Comparison of ENCODE assay signal across 8 mouse cellular contexts in the genomic region with DNA sequence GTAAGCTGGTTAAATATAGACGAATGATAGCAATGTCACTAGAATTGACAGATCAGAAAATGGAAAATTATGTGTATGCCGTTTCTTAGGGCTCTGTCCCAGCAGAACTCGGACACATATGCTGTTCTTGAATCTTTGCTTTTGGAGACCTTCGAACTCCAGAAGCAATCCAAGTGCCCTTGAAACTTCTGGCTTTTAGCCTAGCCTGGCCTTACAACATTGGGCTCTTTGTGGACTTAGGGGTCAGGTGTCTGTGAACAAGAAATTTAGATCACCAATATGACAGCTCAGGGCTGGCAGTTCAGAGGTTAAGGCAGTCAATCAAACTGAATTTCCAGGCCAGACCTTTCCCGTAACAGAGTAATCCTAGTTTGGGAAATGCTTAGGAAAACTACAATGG. TPM values are rescaled to one million over a fixed set of nuclear protein-coding genes. Genes with fewer than 3 reads are reported as not detected.
A peak's percentile ranks its signal among the peaks of the same experiment; 100 is the strongest.
DNase-seq lines count a peak whose midpoint lies in the region; ATAC-seq and TF ChIP-seq lines count a peak whose summit lies in the region.

No protein-coding gene starts in this region.

- H3K9ac ChIP-seq in CH12.LX (ENCODE audit: insufficient read depth, low read depth) = no peak overlapping the region
- H3K9ac ChIP-seq in hindbrain, embryonic 11.5 days (ENCODE audit: low read depth, low read length) = no peak overlapping the region
- H3K9ac ChIP-seq in liver, embryonic 15.5 days = peak overlapping the region; percentile 80

- in situ Hi-C loops in CH12.LX (cut with MboI; ENCODE audit: low pct_ligation_motif_present, low pct_unique_long_range_greater_than_20kb, low sequenced_read_pairs) = loop anchor here (5.0 kb wide), 1 partner anchor 37 kb away; no protein-coding TSS in a partner anchor

- H3K36me3 ChIP-seq in CH12.LX (replicated peaks in 1 of 2; ENCODE audit: control insufficient read depth in 1 of 2, insufficient read depth in 1 of 2, low read length in 1 of 2) = peaks cover 0 to 6% of the 10 kb centered on the region in 2 experiments
- no peaks in the 10 kb centered on the region for H3K36me3 ChIP-seq in hindbrain, embryonic 11.5 days (ENCODE audit: control insufficient read depth, insufficient read depth, low read length)
- H3K36me3 ChIP-seq in liver, embryonic 15.5 days (replicated peaks) = no peaks in the 10 kb centered on the region

- no peak overlapping the region for H3K4me3 ChIP-seq in CH12.LX (replicated peaks in 1 of 3; ENCODE audit: low read depth in 2 of 3, low read length in 2 of 3, poor library complexity in 1 of 3)
- H3K4me3 ChIP-seq in hindbrain, embryonic 11.5 days (ENCODE audit: low read depth, low read length) = peak overlapping the region; percentile 79
- H3K4me3 ChIP-seq in liver, embryonic 15.5 days (replicated peaks) = peak overlapping the region; percentile 76

- dilution Hi-C loops in CH12.LX (cut with MboI; ENCODE audit: extremely low pct_ligation_motif_present, extremely low pct_unique_long_range_greater_than_20kb, low sequenced_read_pairs) = no loop called here

- WGBS in hindbrain, embryonic 11.5 days = 68% methylated on average over 5 of the region's 5 CpGs
- WGBS in liver, embryonic 15.5 days (ENCODE audit: insufficient replicate concordance) = 57% methylated on average over 5 of the region's 5 CpGs

- peaks cover 5 to 31% of the 10 kb centered on the region in 2 experiments for H3K4me1 ChIP-seq in CH12.LX (ENCODE audit: control insufficient read depth in 1 of 2, insufficient read depth in 2 of 2)
- H3K4me1 ChIP-seq in hindbrain, embryonic 11.5 days (replicated peaks; ENCODE audit: control insufficient read depth, insufficient read depth, low read length) = peaks cover 2% of the 10 kb centered on the region; the same call in 1 of the 2 replicates
- peaks cover 36% of the 10 kb centered on the region for H3K4me1 ChIP-seq in liver, embryonic 15.5 days (replicated peaks)

- no peaks in the 10 kb centered on the region for H3K79me2 ChIP-seq in CH12.LX (replicated peaks; ENCODE audit: control insufficient read depth, extremely low read depth, insufficient read depth, poor library complexity, severe bottlenecking)

- H3K27me3 ChIP-seq in CH12.LX (replicated peaks) = no peaks in the 10 kb centered on the region
- H3K27me3 ChIP-seq in hindbrain, embryonic 11.5 days (ENCODE audit: control insufficient read depth, insufficient read depth, low read length) = no peaks in the 10 kb centered on the region
- no peaks in the 10 kb centered on the region for H3K27me3 ChIP-seq in liver, embryonic 15.5 days

- DNase-seq in adrenal gland, adult 8-10 months = peak; percentile 74
- no peak for DNase-seq in adrenal gland, postnatal 4 days (ENCODE audit: low spot score in 2 of 2)
- no peak for DNase-seq in CH12.LX (ENCODE audit: extremely low read depth)
- DNase-seq in hindbrain, embryonic 11.5 days (ENCODE audit: low spot score) = no peak
- no peak for DNase-seq in Muller cell, postnatal 12 days (ENCODE audit: inconsistent ontology term)
- DNase-seq in layer of hippocampus, adult 8-10 months (ENCODE audit: low spot score in 2 of 2) = no peak
- DNase-seq in c-Kit-positive CD71-positive TER-119-positive erythroid progenitor cells, embryonic 14.5 days (ENCODE audit: low spot score) = no peak

- no peak for TF ChIP-seq EP300 in CH12.LX (IDR thresholded peaks at IDR 0.05; ENCODE audit: low read length)

- TF ChIP-seq CTCF in CH12.LX (conservative IDR thresholded peaks at IDR 0.05 in 1 of 2, IDR thresholded peaks at IDR 0.05 in 1 of 2; ENCODE audit: low read depth in 2 of 2, low read length in 2 of 2) = no peak

- no peak for TF ChIP-seq RAD21 in CH12.LX (IDR thresholded peaks at IDR 0.05; ENCODE audit: low read depth, low read length)

- no peaks in the 10 kb centered on the region for H3K9me3 ChIP-seq in CH12.LX (replicated peaks; ENCODE audit: low read length)
- no peaks in the 10 kb centered on the region for H3K9me3 ChIP-seq in hindbrain, embryonic 11.5 days (ENCODE audit: control insufficient read depth, low read length)
- no peaks in the 10 kb centered on the region for H3K9me3 ChIP-seq in liver, embryonic 15.5 days (replicated peaks)

- ATAC-seq in hindbrain, embryonic 11.5 days (ENCODE audit: low FRiP score) = no peak
- ATAC-seq in liver, embryonic 15.5 days (ENCODE audit: insufficient read depth) = no peak

- H3K27ac ChIP-seq in CH12.LX (ENCODE audit: insufficient read depth, low read depth) = no peak overlapping the region
- H3K27ac ChIP-seq in hindbrain, embryonic 11.5 days (ENCODE audit: low read depth, low read length) = no peak overlapping the region
- H3K27ac ChIP-seq in liver, embryonic 15.5 days (replicated peaks) = 0 out of 2 replicates have a peak overlapping the region, but pooled peaks have one; percentile 92

- peak overlapping the region; percentile 24; the same call in 1 of the 2 replicates for H3K4me2 ChIP-seq in CH12.LX (ENCODE audit: insufficient read depth, low read depth, poor library complexity, severe bottlenecking)
- H3K4me2 ChIP-seq in hindbrain, embryonic 11.5 days (replicated peaks; ENCODE audit: low read depth, low read length) = peak overlapping the region; percentile 89
- H3K4me2 ChIP-seq in liver, embryonic 15.5 days = peak overlapping the region; percentile 86

- TF ChIP-seq POLR2A in CH12.LX (IDR thresholded peaks at IDR 0.05; ENCODE audit: low read depth, low read length) = no peak

TF ChIP-seq in CH12.LX, 34 proteins besides CTCF, POLR2A, EP300 and RAD21:
- no peak for TF ChIP-seq MAFK (IDR thresholded peaks at IDR 0.05; ENCODE audit: insufficient replicate concordance, low read length)
- no peak for TF ChIP-seq ELF1 (IDR thresholded peaks at IDR 0.05; ENCODE audit: low read depth, low read length)
- TF ChIP-seq MEF2A (IDR thresholded peaks at IDR 0.05; ENCODE audit: borderline replicate concordance, low read depth, low read length) = no peak
- TF ChIP-seq KAT2A (IDR thresholded peaks at IDR 0.05; ENCODE audit: insufficient replicate concordance, low read length) = no peak
- TF ChIP-seq NELFE (IDR thresholded peaks at IDR 0.05; ENCODE audit: low read depth, low read length) = no peak

RNA-seq across cellular contexts. Expression of a gene that starts 1.1 kb away (rescaled TPM):
- 10 to 100 TPM; 12.2 to 17.4 (median 13.8) TPM for total RNA-seq in adrenal gland, adult 8-10 months (2022)
- 10 to 100 TPM; 14.9 to 16.4 TPM for total RNA-seq in adrenal gland, postnatal 4 days (2021)
- 2.9 and 3.2 TPM in 2 replicates for total RNA-seq in CH12.LX (2012; rRNA removed)
- 1.5 and 1.7 TPM in 2 replicates for total RNA-seq in CH12.LX (2014; rRNA removed)
- 2.5 and 2.8 TPM in 2 replicates for polyA plus RNA-seq in CH12.LX (2012; ENCODE audit: insufficient read length, low read depth)
- 2.9 and 3.2 TPM in 2 replicates for polyA plus RNA-seq in hindbrain, embryonic 11.5 days (2014; fragmentation: Nextera tagmentation; extraction: Ambion mirVana)
- 0.79 and 0.98 TPM in 2 replicates for polyA plus RNA-seq in liver, embryonic 15.5 days (2015; fragmentation: Nextera tagmentation; extraction: Ambion mirVana)
- total RNA-seq in layer of hippocampus, adult 8-10 months (2022) = 10 to 100 TPM; 18.1 to 20.3 (median 19.0) TPM

Comparison
In these comparisons a context has a peak if more than half of its experiments do, and no peak if none do; other contexts are left out.
1. H3K4me2 ChIP-seq: peak in every context shown above with its lines; median percentile 89 in hindbrain, embryonic 11.5 days; 86 in liver, embryonic 15.5 days; 24 in CH12.LX.
2. H3K4me3 ChIP-seq: peak in hindbrain, embryonic 11.5 days (single experiment) and liver, embryonic 15.5 days (single experiment); none in CH12.LX (0 of 3).